Mouse (Mus musculus) bone marrow macrophage, adult 2 months (primary cell): ENCODE data around the gene E2f7.

Source experiments
- CTCF ChIP-seq: IDR thresholded peaks from 2 replicates; pipeline ENCODE4 v1.5.1; 2012; ENCODE audit warnings: low read depth, mild to moderate bottlenecking, low read length, moderate library complexity
- POLR2A ChIP-seq: IDR thresholded peaks from 2 replicates; pipeline ENCODE4 v1.6.1; 2012; ENCODE audit warnings: mild to moderate bottlenecking, low read depth, low read length, borderline replicate concordance

- TF ChIP-seq CTCF (no peak), POLR2A (no peak)
Observed at GRCm38 (mm10) chr10:110789683-110790082, 44.4 kb downstream of the E2f7 start.
